Mouse (Mus musculus) megakaryocyte, embryonic 14.5 days (primary cell): Measurements from ENCODE around the gene Surf1.

Experiments used
- FLI1 ChIP-seq: IDR thresholded peaks from 2 replicates; pipeline ENCODE4 v1.6.1; 2012; ENCODE audit warnings: low read length, inconsistent platforms, mixed read lengths
- GATA1 ChIP-seq: IDR thresholded peaks from 3 replicates; pipeline ENCODE4 v1.6.1; 2012; ENCODE audit warnings: mixed read lengths, low read length, inconsistent platforms, borderline replicate concordance

DNA sequence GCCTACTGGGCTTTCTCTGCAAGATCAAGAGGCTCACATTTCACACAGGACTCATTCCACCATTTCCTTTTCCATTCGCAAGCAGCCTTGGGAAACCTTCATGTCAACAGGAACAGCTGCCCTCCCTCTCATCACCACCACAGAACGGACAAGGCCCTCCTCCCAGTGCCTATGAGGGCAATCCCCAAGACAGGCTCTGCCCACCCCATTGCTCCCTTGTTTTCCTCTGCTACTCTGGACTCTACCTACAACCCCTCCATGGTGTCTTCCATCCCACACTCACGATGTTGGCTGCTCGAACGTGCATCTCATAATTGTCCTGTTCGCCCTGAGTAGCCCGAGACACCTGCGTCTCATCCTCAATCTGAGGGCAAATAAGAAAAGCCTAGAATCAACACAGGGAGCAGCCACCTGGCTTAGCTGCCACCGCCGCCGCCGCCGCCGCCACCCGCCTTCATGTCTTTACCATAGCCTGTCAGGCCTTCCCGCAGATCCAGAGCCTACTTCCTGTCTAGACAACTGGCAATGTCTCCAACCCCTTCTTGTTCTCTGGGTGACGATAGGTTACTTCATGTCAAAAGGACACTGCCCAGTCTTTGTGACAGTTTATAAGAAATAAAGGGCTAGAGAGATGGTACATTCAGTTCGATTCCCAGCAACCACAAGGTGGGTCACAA, 7.5 kb downstream of the Surf1 start:
- no peak for TF ChIP-seq GATA1
- TF ChIP-seq FLI1, result no peak
